Mouse (Mus musculus): Measurements from ENCODE around the gene Cyp4f39. TPM values are rescaled to one million over a fixed set of nuclear protein-coding genes. Genes with fewer than 3 reads are reported as not detected.
A peak's percentile ranks its signal among the peaks of the same experiment; 100 is the strongest.
"Not testable (repeated sequence)": the region's sequence is repeated elsewhere in the genome, so short reads cannot be mapped to it uniquely, and the experiment has no call there.

The Cyp4f39 gene
- polyA plus RNA-seq, 1 experiment: not detected

DNA sequence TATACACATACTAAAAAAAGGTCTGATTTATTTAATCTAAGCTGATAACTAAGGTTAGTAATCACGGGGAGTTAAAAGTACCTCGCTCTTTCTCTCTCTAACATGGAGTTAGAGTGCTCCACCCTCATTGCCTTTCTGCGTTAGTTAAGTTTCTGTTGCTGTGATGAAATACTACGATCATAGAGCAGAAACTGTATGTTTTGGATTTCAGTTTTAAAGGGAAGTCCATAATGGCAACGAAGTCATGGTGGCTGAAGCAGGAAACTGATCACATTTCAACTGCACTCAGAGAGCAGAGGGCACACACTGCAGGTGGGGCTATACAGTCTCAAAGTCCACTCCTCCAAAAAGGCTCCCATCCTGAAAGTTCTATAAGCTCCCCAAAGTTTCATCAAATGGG, 70.3 kb downstream of the Cyp4f39 start:
- TF ChIP-seq POLR2A (IDR thresholded peaks at IDR 0.05; ENCODE audit: borderline replicate concordance, low read depth, low read length) (no peak), CTCF (IDR thresholded peaks at IDR 0.05; ENCODE audit: low read depth, low read length) (no peak)
- H3K4me3 ChIP-seq (ENCODE audit: insufficient read depth, low read length): no peak overlapping the region
- no peak overlapping the region for H3K27ac ChIP-seq (ENCODE audit: insufficient read depth, low read depth, low read length)
- peaks cover 10% of the 10 kb centered on the region for H3K4me1 ChIP-seq (ENCODE audit: control insufficient read depth, insufficient read depth, low read length)

GRCm38 (mm10) chr17:32523895-32524294, 71.4 kb downstream of the Cyp4f39 start:
- Histone ChIP-seq H3K4me1 (ENCODE audit: control insufficient read depth, insufficient read depth, low read length) (peaks cover 15% of the 10 kb centered on the region), H3K4me3 (ENCODE audit: insufficient read depth, low read length) (peak overlapping the region; percentile 51), H3K27ac (ENCODE audit: insufficient read depth, low read depth, low read length) (no peak overlapping the region)
- no peak for TF ChIP-seq CTCF (IDR thresholded peaks at IDR 0.05; ENCODE audit: low read depth, low read length)
- TF ChIP-seq POLR2A (IDR thresholded peaks at IDR 0.05; ENCODE audit: borderline replicate concordance, low read depth, low read length): no peak

GRCm38 (mm10) chr17:32526341-32526740, 73.8 kb downstream of the Cyp4f39 start:
- not testable (repeated sequence) for H3K27ac ChIP-seq (ENCODE audit: insufficient read depth, low read depth, low read length); H3K4me3 ChIP-seq (ENCODE audit: insufficient read depth, low read length); H3K4me1 ChIP-seq (ENCODE audit: control insufficient read depth, insufficient read depth, low read length)

- no peak for TF ChIP-seq POLR2A (IDR thresholded peaks at IDR 0.05; ENCODE audit: borderline replicate concordance, low read depth, low read length)
- TF ChIP-seq CTCF (IDR thresholded peaks at IDR 0.05; ENCODE audit: low read depth, low read length): no peak
- no peak overlapping the region for H3K27ac ChIP-seq (ENCODE audit: insufficient read depth, low read depth, low read length)
- H3K4me3 ChIP-seq (ENCODE audit: insufficient read depth, low read length): no peak overlapping the region
- H3K4me1 ChIP-seq (ENCODE audit: control insufficient read depth, insufficient read depth, low read length): peaks cover 7% of the 10 kb centered on the region; the same call in 1 of the 2 replicates
These were observed 75.2 kb downstream of the Cyp4f39 start for GRCm38 (mm10) chr17:32527748-32528147.

- H3K27ac ChIP-seq (ENCODE audit: insufficient read depth, low read depth, low read length): no peak overlapping the region
- H3K4me3 ChIP-seq (ENCODE audit: insufficient read depth, low read length): peak overlapping the region; percentile 55
- peaks cover 7% of the 10 kb centered on the region for H3K4me1 ChIP-seq (ENCODE audit: control insufficient read depth, insufficient read depth, low read length)
- TF ChIP-seq CTCF (IDR thresholded peaks at IDR 0.05; ENCODE audit: low read depth, low read length) (peak; percentile 77), POLR2A (IDR thresholded peaks at IDR 0.05; ENCODE audit: borderline replicate concordance, low read depth, low read length) (no peak)
These were observed 76.2 kb downstream of the Cyp4f39 start for GRCm38 (mm10) chr17:32528408-32529337.

DNA sequence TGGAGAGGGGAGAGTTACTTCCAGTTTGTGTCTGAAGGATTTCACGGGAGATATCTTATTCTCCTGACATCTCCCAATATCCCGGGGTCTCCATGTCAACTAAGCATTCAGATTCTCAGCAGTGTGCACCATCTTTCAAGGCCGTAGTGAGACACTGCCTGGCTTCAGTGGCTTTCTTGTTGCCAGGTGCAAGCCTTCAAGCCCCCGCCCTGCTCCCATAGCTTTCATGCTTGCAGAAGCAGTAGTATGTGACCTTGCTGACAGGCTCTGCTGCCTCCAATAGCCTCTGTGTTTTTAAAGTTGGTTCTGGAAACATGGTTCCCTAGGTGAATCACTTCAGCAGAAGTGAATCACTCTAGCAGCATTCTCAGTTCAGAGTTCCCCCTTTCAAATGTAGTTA, 79.8 kb downstream of the Cyp4f39 start:
- peaks cover 16% of the 10 kb centered on the region for H3K4me1 ChIP-seq (ENCODE audit: control insufficient read depth, insufficient read depth, low read length)
- not testable (repeated sequence) for H3K27ac ChIP-seq (ENCODE audit: insufficient read depth, low read depth, low read length)

GRCm38 (mm10) chr17:32534068-32534467, 81.5 kb downstream of the Cyp4f39 start:
- H3K4me3 ChIP-seq (ENCODE audit: insufficient read depth, low read length): no peak overlapping the region
- peaks cover 16% of the 10 kb centered on the region for H3K4me1 ChIP-seq (ENCODE audit: control insufficient read depth, insufficient read depth, low read length)
- H3K27ac ChIP-seq (ENCODE audit: insufficient read depth, low read depth, low read length): no peak overlapping the region
- no peak for TF ChIP-seq CTCF (IDR thresholded peaks at IDR 0.05; ENCODE audit: low read depth, low read length)
- no peak for TF ChIP-seq POLR2A (IDR thresholded peaks at IDR 0.05; ENCODE audit: borderline replicate concordance, low read depth, low read length)

More for the DNA sequence above, 79.8 kb downstream of the Cyp4f39 start:
- not testable (repeated sequence) for H3K4me3 ChIP-seq (ENCODE audit: insufficient read depth, low read length)

DNA sequence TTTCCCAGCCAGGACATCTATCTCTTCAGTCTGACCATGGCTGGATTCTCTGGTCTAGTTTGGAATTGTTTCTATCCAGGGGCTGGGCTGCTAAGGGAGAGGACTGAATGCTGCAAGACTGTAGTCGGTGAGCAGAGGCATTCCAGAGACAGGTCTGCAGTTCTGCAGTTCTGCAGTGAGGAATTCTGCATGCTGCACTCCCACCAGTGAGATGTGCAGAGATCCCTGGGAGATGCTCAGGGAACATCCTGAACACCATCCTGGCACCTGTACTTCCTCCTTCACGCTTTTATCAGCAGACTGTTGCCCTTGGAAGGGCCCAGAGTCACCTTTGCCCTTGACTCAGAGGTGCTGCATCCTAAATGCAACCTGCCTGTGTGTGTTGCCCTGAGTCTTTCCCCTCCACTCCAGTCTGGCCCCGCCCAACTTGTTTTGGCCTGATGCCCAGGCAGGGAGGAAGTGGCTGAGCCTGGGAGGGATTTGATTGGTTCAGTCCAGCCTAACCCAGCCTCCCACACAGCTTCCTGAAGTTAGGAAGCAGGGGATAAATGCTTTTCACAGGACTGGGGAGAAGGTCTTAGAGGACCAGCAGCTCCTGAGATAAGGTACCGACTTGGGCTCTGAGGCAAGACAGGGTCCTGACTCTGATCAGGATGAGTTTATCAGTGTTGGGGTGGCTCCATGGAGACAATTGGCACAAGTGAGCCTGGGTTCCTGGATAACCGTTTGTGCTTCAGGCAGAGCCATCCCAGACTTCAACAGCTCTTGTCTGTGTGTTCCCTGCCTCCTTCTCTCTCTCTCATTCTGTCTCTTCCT, 83.7 kb downstream of the Cyp4f39 start, which contains the start of gene Cyp4f16:
Cyp4f16 (plus strand) TSS at position 508 of the 816 bp plus-strand sequence.
- Histone ChIP-seq H3K4me3 (ENCODE audit: insufficient read depth, low read length) (peak within 1 kb of the TSS; percentile 69), H3K4me1 (ENCODE audit: control insufficient read depth, insufficient read depth, low read length) (peaks cover 19% of the 10 kb centered on the region), H3K27ac (ENCODE audit: insufficient read depth, low read depth, low read length) (0 out of 2 replicates have a peak within 1 kb of the TSS, but pooled peaks have one; percentile 17)
- peak; percentile 32; the same call in 1 of the 2 replicates for TF ChIP-seq POLR2A (IDR thresholded peaks at IDR 0.05; ENCODE audit: borderline replicate concordance, low read depth, low read length)

DNA sequence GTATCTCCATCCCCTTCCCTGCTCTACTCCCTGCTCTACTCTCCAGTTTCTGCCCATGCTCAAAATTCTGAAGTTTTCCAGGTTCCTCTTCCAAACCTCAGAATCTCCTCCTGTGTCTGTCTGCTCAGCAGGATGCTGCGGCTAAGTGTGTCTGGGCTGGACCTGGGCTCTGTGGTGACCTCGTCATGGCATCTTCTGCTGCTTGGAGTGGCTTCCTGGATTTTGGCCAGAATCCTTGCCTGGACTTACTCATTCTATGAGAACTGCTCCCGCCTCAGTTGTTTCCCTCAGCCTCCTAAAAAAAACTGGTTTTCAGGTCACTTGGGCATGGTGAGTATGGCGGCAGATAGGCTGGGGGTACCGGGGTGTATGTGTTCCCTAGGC, 84.3 kb downstream of the Cyp4f39 start:
- H3K27ac ChIP-seq (ENCODE audit: insufficient read depth, low read depth, low read length): 0 out of 2 replicates have a peak overlapping the region, but pooled peaks have one; percentile 17
- peaks cover 19% of the 10 kb centered on the region for H3K4me1 ChIP-seq (ENCODE audit: control insufficient read depth, insufficient read depth, low read length)
- no peak for TF ChIP-seq CTCF (IDR thresholded peaks at IDR 0.05; ENCODE audit: low read depth, low read length)
- TF ChIP-seq POLR2A (IDR thresholded peaks at IDR 0.05; ENCODE audit: borderline replicate concordance, low read depth, low read length): no peak
- peak overlapping the region; percentile 69 for H3K4me3 ChIP-seq (ENCODE audit: insufficient read depth, low read length)

Other genes with a start within 250 kb of the Cyp4f39 start
- gene Brd4, start 168.0 kb upstream of the Cyp4f39 start, polyA plus RNA-seq (2012; ENCODE audit: insufficient read depth, insufficient read length, missing spikeins): 72.2 and 88.2 TPM in 2 replicates
- 77.4 and 90.0 TPM in 2 replicates for gene Akap8, start 131.5 kb upstream of the Cyp4f39 start, polyA plus RNA-seq (2012; ENCODE audit: insufficient read depth, insufficient read length, missing spikeins)
- gene Akap8l, start 102.1 kb upstream of the Cyp4f39 start, polyA plus RNA-seq (2012; ENCODE audit: insufficient read depth, insufficient read length, missing spikeins): 87.0 and 116 TPM in 2 replicates
- gene Wiz, start 63.3 kb upstream of the Cyp4f39 start, polyA plus RNA-seq (2012; ENCODE audit: insufficient read depth, insufficient read length, missing spikeins): 19.3 and 24.2 TPM in 2 replicates
- gene Rasal3, start 49.1 kb upstream of the Cyp4f39 start, polyA plus RNA-seq (2012; ENCODE audit: insufficient read depth, insufficient read length, missing spikeins): 26.6 and 31.3 TPM in 2 replicates
- not detected in 2 replicates for gene Pglyrp2, start 28.6 kb upstream of the Cyp4f39 start, polyA plus RNA-seq (2012; ENCODE audit: insufficient read depth, insufficient read length, missing spikeins)
- 2.2 and 3.5 TPM in 2 replicates for gene Cyp4f17, start 53.3 kb downstream of the Cyp4f39 start, polyA plus RNA-seq (2012; ENCODE audit: insufficient read depth, insufficient read length, missing spikeins)
- gene Cyp4f16, start 83.8 kb downstream of the Cyp4f39 start, polyA plus RNA-seq (2012; ENCODE audit: insufficient read depth, insufficient read length, missing spikeins): 52.2 and 53.6 TPM in 2 replicates
- gene Cyp4f37, start 168.6 kb downstream of the Cyp4f39 start, polyA plus RNA-seq (2012; ENCODE audit: insufficient read depth, insufficient read length, missing spikeins): 0.48 TPM in 1 of 2 replicates, not detected in the other
- not detected in 2 replicates for gene Cyp4f40, start 206.2 kb downstream of the Cyp4f39 start, polyA plus RNA-seq (2012; ENCODE audit: insufficient read depth, insufficient read length, missing spikeins)
- gene Cyp4f15, start 232.9 kb downstream of the Cyp4f39 start, polyA plus RNA-seq (2012; ENCODE audit: insufficient read depth, insufficient read length, missing spikeins): not detected in 2 replicates

All from bone marrow macrophage, adult 2 months (primary cell).